Mouse (Mus musculus): ENCODE results near the gene Rps21.

GRCm38 (mm10) chr2:180216921-180217320 lies 40.3 kb upstream of the Rps21 start:
- no peak for TF ChIP-seq POLR2A (IDR thresholded peaks at IDR 0.05; ENCODE audit: control insufficient read depth, low read depth, low read length)
- no peak for TF ChIP-seq CTCF (IDR thresholded peaks at IDR 0.05; ENCODE audit: control insufficient read depth, insufficient read depth, insufficient replicate concordance, low read depth, low read length)

Data from testis, adult 2 months (tissue).